In the genomic region with DNA sequence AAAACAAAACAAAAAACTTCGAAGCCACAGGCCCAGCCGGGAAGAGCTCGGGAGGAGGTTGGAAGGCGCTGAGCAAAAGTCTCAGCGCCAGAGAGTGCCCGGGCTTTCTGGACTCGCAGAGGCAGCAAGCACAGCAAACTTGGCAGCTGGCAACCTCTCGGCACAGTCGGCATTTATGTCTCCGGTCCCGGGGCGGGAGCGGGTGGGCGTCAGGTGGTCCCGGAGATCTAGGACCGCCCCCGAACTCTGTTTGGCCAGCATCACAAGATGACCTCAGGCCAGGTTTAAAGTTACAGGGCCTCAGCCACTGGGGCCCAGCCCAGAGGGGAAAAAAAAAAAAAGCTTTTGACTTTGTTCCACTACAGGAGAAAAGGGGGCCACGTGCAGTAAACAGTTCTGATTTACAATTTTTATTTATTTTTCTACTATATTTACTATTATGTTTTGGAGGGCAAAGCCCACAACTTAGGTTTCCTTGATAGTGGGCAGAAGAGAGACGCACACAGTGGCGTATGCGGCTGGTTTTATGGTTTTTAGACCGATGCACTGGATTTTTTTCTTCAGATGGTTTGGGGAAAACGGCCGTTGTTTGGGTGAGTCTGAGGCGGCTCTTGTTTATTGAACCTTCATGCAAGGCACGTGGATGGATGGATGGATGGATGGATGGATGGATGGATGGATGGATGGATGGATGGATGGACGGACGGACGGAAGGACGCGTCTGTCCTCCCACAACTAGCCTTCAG, we compare ENCODE assay signal across 8 mouse cellular contexts. TPM values are rescaled to one million over a fixed set of nuclear protein-coding genes. Genes with fewer than 3 reads are reported as not detected.
DNase-seq lines count a peak whose midpoint lies in the region; ATAC-seq lines count a peak whose summit lies in the region.

TSS of gene Pdpn (minus strand) at position 240 of the 746 bp plus-strand sequence.

- H3K27ac ChIP-seq in embryonic facial prominence, embryonic 13.5 days: peak within 1 kb of the TSS; percentile 80
- peak within 1 kb of the TSS; percentile 82 for H3K27ac ChIP-seq in heart, embryonic 10.5 days
- H3K27ac ChIP-seq in kidney, embryonic 16.5 days (ENCODE audit: low read length): peak within 1 kb of the TSS; percentile 72
- no peak within 1 kb of the TSS for H3K27ac ChIP-seq in liver, embryonic 11.5 days (ENCODE audit: low read depth, low read length)
- H3K27ac ChIP-seq in neural tube, embryonic 11.5 days (ENCODE audit: low read depth, low read length): peak within 1 kb of the TSS; percentile 60; the same call in 1 of the 2 replicates

- peak; percentile 63; the same call in 1 of the 2 replicates for ATAC-seq in embryonic facial prominence, embryonic 13.5 days (ENCODE audit: insufficient number of reproducible peaks, insufficient read depth, low FRiP score, low TSS enrichment, low read depth)
- peak; percentile 71 for ATAC-seq in kidney, embryonic 16.5 days (ENCODE audit: low FRiP score, low TSS enrichment)
- no peak for ATAC-seq in liver, embryonic 11.5 days (replicated peaks; ENCODE audit: low FRiP score)
- peak; percentile 53 for ATAC-seq in neural tube, embryonic 11.5 days (ENCODE audit: insufficient read depth, low FRiP score, low TSS enrichment)
- ATAC-seq in granulocyte monocyte progenitor cell, adult 5-6 weeks (replicated peaks; ENCODE audit: poor library complexity, severe bottlenecking): no peak

- H3K4me3 ChIP-seq in embryonic facial prominence, embryonic 13.5 days: peak within 1 kb of the TSS; percentile 49
- peak within 1 kb of the TSS; percentile 65 for H3K4me3 ChIP-seq in heart, embryonic 10.5 days
- peak within 1 kb of the TSS; percentile 58 for H3K4me3 ChIP-seq in kidney, embryonic 16.5 days (ENCODE audit: low read length)
- H3K4me3 ChIP-seq in liver, embryonic 11.5 days (ENCODE audit: low read depth, low read length): peak within 1 kb of the TSS; percentile 37
- peak within 1 kb of the TSS; percentile 59 for H3K4me3 ChIP-seq in neural tube, embryonic 11.5 days (ENCODE audit: low read depth, low read length)

- H3K9ac ChIP-seq in embryonic facial prominence, embryonic 13.5 days: peak within 1 kb of the TSS; percentile 67
- H3K9ac ChIP-seq in kidney, embryonic 16.5 days (replicated peaks; ENCODE audit: low read length): peak within 1 kb of the TSS; percentile 65
- H3K9ac ChIP-seq in liver, embryonic 11.5 days (ENCODE audit: low read depth, low read length): no peak within 1 kb of the TSS
- H3K9ac ChIP-seq in neural tube, embryonic 11.5 days (ENCODE audit: low read length): peak within 1 kb of the TSS; percentile 64

- no peaks in the 10 kb centered on the region for H3K9me3 ChIP-seq in embryonic facial prominence, embryonic 13.5 days
- H3K9me3 ChIP-seq in heart, embryonic 10.5 days: no peaks in the 10 kb centered on the region
- H3K9me3 ChIP-seq in kidney, embryonic 16.5 days (ENCODE audit: low read length): no peaks in the 10 kb centered on the region
- no peaks in the 10 kb centered on the region for H3K9me3 ChIP-seq in liver, embryonic 11.5 days (ENCODE audit: control insufficient read depth, low read length)
- H3K9me3 ChIP-seq in neural tube, embryonic 11.5 days (ENCODE audit: control insufficient read depth, low read length): no peaks in the 10 kb centered on the region

- WGBS in embryonic facial prominence, embryonic 13.5 days: 3% methylated on average over 31 of the region's 31 CpGs
- WGBS in heart, embryonic 10.5 days: 3% methylated on average over 31 of the region's 31 CpGs
- 2% methylated on average over 31 of the region's 31 CpGs for WGBS in kidney, embryonic 16.5 days
- WGBS in liver, embryonic 11.5 days: 4% methylated on average over 31 of the region's 31 CpGs
- WGBS in neural tube, embryonic 11.5 days: under 1% methylated on average over 31 of the region's 31 CpGs

- peaks cover 56% of the 10 kb centered on the region for H3K4me1 ChIP-seq in embryonic facial prominence, embryonic 13.5 days
- peaks cover 50% of the 10 kb centered on the region for H3K4me1 ChIP-seq in heart, embryonic 10.5 days
- peaks cover 56% of the 10 kb centered on the region for H3K4me1 ChIP-seq in kidney, embryonic 16.5 days (ENCODE audit: insufficient read depth, low read length)
- H3K4me1 ChIP-seq in liver, embryonic 11.5 days (replicated peaks; ENCODE audit: control insufficient read depth, insufficient read depth, low read length): peaks cover 7% of the 10 kb centered on the region
- peaks cover 18% of the 10 kb centered on the region for H3K4me1 ChIP-seq in neural tube, embryonic 11.5 days (ENCODE audit: control insufficient read depth, insufficient read depth, low read length)

- H3K36me3 ChIP-seq in embryonic facial prominence, embryonic 13.5 days: no peaks in the 10 kb centered on the region
- H3K36me3 ChIP-seq in heart, embryonic 10.5 days: no peaks in the 10 kb centered on the region
- H3K36me3 ChIP-seq in kidney, embryonic 16.5 days (ENCODE audit: insufficient read depth, low read length): no peaks in the 10 kb centered on the region
- no peaks in the 10 kb centered on the region for H3K36me3 ChIP-seq in liver, embryonic 11.5 days (ENCODE audit: control insufficient read depth, insufficient read depth, low read length)
- H3K36me3 ChIP-seq in neural tube, embryonic 11.5 days (ENCODE audit: control insufficient read depth, insufficient read depth, low read length): no peaks in the 10 kb centered on the region

- peak within 1 kb of the TSS; percentile 73 for H3K4me2 ChIP-seq in embryonic facial prominence, embryonic 13.5 days
- H3K4me2 ChIP-seq in kidney, embryonic 16.5 days (replicated peaks; ENCODE audit: low read depth, low read length): peak within 1 kb of the TSS; percentile 67
- H3K4me2 ChIP-seq in liver, embryonic 11.5 days: peak within 1 kb of the TSS; percentile 62
- peak within 1 kb of the TSS; percentile 68 for H3K4me2 ChIP-seq in neural tube, embryonic 11.5 days (ENCODE audit: low read depth)

- H3K27me3 ChIP-seq in embryonic facial prominence, embryonic 13.5 days: peaks cover 6% of the 10 kb centered on the region; the same call in 1 of the 2 replicates
- peaks cover 25% of the 10 kb centered on the region for H3K27me3 ChIP-seq in heart, embryonic 10.5 days (ENCODE audit: insufficient read depth, poor library complexity, severe bottlenecking)
- no peaks in the 10 kb centered on the region for H3K27me3 ChIP-seq in kidney, embryonic 16.5 days (ENCODE audit: insufficient read depth, low read length)
- H3K27me3 ChIP-seq in liver, embryonic 11.5 days (replicated peaks; ENCODE audit: control insufficient read depth, insufficient read depth, low read length): peaks cover 50% of the 10 kb centered on the region
- no peaks in the 10 kb centered on the region for H3K27me3 ChIP-seq in neural tube, embryonic 11.5 days (ENCODE audit: control insufficient read depth, insufficient read depth, low read length)

- peak; percentile 15 to 43 for DNase-seq in adrenal gland, postnatal 36 days
- DNase-seq in heart, embryonic 10.5 days (ENCODE audit: low spot score): peak; percentile 84
- DNase-seq in liver, embryonic 11.5 days (ENCODE audit: low spot score): peak; percentile 44
- peak; percentile 82 for DNase-seq in neural tube, embryonic 11.5 days (ENCODE audit: low spot score)
- peak; percentile 74 for DNase-seq in urinary bladder, postnatal 14 days (ENCODE audit: low spot score)

RNA-seq across cellular contexts. Expression of gene Pdpn, which starts in this region (rescaled TPM):
- 1 to 10 TPM; 5.1 to 7.4 TPM for total RNA-seq in adrenal gland, postnatal 36 days (2021)
- polyA plus RNA-seq in embryonic facial prominence, embryonic 13.5 days (2015; fragmentation: Nextera tagmentation; extraction: Ambion mirVana): 31.1 and 39.6 TPM in 2 replicates
- 22.8 and 29.8 TPM in 2 replicates for polyA plus RNA-seq in heart, embryonic 10.5 days (2016; fragmentation: Nextera tagmentation; extraction: Ambion mirVana)
- 47.5 and 48.2 TPM in 2 replicates for polyA plus RNA-seq in kidney, embryonic 16.5 days (2015; fragmentation: Nextera tagmentation; extraction: Ambion mirVana)
- polyA plus RNA-seq in liver, embryonic 11.5 days (2014; fragmentation: Nextera tagmentation; extraction: Ambion mirVana): 5.5 and 6.0 TPM in 2 replicates
- 140 and 147 TPM in 2 replicates for polyA plus RNA-seq in neural tube, embryonic 11.5 days (2014; fragmentation: Nextera tagmentation; extraction: Ambion mirVana)
- not detected in 2 replicates for total RNA-seq in granulocyte monocyte progenitor cell, adult 5-6 weeks (2014; fragmentation: Nextera tagmentation)
- total RNA-seq in granulocyte monocyte progenitor cell, adult 5-6 weeks (2017): not detected in 2 replicates

Comparison
In these comparisons a context has a peak if more than half of its experiments do, and no peak if none do; other contexts are left out.
1. RNA of gene Pdpn (total RNA-seq): 5.1 to 7.4 TPM in adrenal gland, postnatal 36 days; not detected in granulocyte monocyte progenitor cell, adult 5-6 weeks; every median in the first group is over 4 times any median in the second.
2. DNase-seq: peak in every context shown above with its lines; median percentile 84 in heart, embryonic 10.5 days; 82 in neural tube, embryonic 11.5 days; 74 in urinary bladder, postnatal 14 days; 44 in liver, embryonic 11.5 days; 29 in adrenal gland, postnatal 36 days.
3. ATAC-seq: peak in embryonic facial prominence, embryonic 13.5 days (single experiment), kidney, embryonic 16.5 days (single experiment) and neural tube, embryonic 11.5 days (single experiment); none in liver, embryonic 11.5 days (single experiment) and granulocyte monocyte progenitor cell, adult 5-6 weeks (single experiment).
4. Peak in every context shown above with its lines, with median percentiles within 50 percentile points of each other: H3K4me2 ChIP-seq and H3K4me3 ChIP-seq.